Mouse (Mus musculus) urinary bladder, adult 18-20 months (tissue): ENCODE results near the gene 1110051M20Rik.
"Not testable (repeated sequence)": the region's sequence is repeated elsewhere in the genome, so short reads cannot be mapped to it uniquely, and the experiment has no call there.

Experiments
- DNase-seq, 2 experiments: peaks; one replicate each; pipeline ENCODE4 v3.0.0; 2022; ENCODE audit warnings: low spot score in 2 of 2, mixed read lengths in 2 of 2

1110051M20Rik gene

GRCm38 (mm10) chr2:91444286-91444892 is at the start of gene 1110051M20Rik:
Gene 1110051M20Rik, minus strand, starts transcription at chr2:91444704.
- DNase-seq: peak; percentile 70 to 74

GRCm38 (mm10) chr2:91493981-91494380 is 49.5 kb upstream of the 1110051M20Rik start:
- no peak for DNase-seq

- DNase-seq: no peak
These were observed 47.6 kb upstream of the 1110051M20Rik start for GRCm38 (mm10) chr2:91492071-91492635.

GRCm38 (mm10) chr2:91487295-91487694 is 42.8 kb upstream of the 1110051M20Rik start:
- DNase-seq: not testable (repeated sequence)

- no peak for DNase-seq
These were observed 40.8 kb upstream of the 1110051M20Rik start for GRCm38 (mm10) chr2:91485256-91485655.

- no peak for DNase-seq
These were observed 40.2 kb upstream of the 1110051M20Rik start for GRCm38 (mm10) chr2:91484698-91485097.

GRCm38 (mm10) chr2:91480805-91481514 is 36.5 kb upstream of the 1110051M20Rik start:
- DNase-seq: no peak

GRCm38 (mm10) chr2:91480399-91480801 is 35.9 kb upstream of the 1110051M20Rik start:
- no peak for DNase-seq

GRCm38 (mm10) chr2:91476841-91477240 is 32.3 kb upstream of the 1110051M20Rik start:
- DNase-seq: no peak

GRCm38 (mm10) chr2:91476251-91476661 is 31.8 kb upstream of the 1110051M20Rik start:
- no peak for DNase-seq

- no peak for DNase-seq
These were observed 31.3 kb upstream of the 1110051M20Rik start for GRCm38 (mm10) chr2:91475791-91476190.

- peak; percentile 42 to 67 for DNase-seq
These were observed 29.9 kb upstream of the 1110051M20Rik start for GRCm38 (mm10) chr2:91474358-91474757.

- no peak for DNase-seq
These were observed 25.6 kb upstream of the 1110051M20Rik start for GRCm38 (mm10) chr2:91470055-91470647.

- no peak for DNase-seq
These were observed 23.1 kb upstream of the 1110051M20Rik start for GRCm38 (mm10) chr2:91467613-91468012.

GRCm38 (mm10) chr2:91465934-91466333 is 21.4 kb upstream of the 1110051M20Rik start:
- no peak for DNase-seq

GRCm38 (mm10) chr2:91462681-91463080 is 18.2 kb upstream of the 1110051M20Rik start:
- no peak for DNase-seq

- DNase-seq: no peak
These were observed 17.7 kb upstream of the 1110051M20Rik start for GRCm38 (mm10) chr2:91462196-91462595.

GRCm38 (mm10) chr2:91461341-91461740 is 16.8 kb upstream of the 1110051M20Rik start:
- DNase-seq: no peak

GRCm38 (mm10) chr2:91460771-91461170 is 16.3 kb upstream of the 1110051M20Rik start:
- DNase-seq: no peak

- DNase-seq: no peak
These were observed 15.6 kb upstream of the 1110051M20Rik start for GRCm38 (mm10) chr2:91460076-91460475.

GRCm38 (mm10) chr2:91458673-91459391 is 14.3 kb upstream of the 1110051M20Rik start:
- peak in 1 of 2 experiments; percentile 47 for DNase-seq

- peak in 1 of 2 experiments; percentile 52 for DNase-seq
These were observed 13.8 kb upstream of the 1110051M20Rik start for GRCm38 (mm10) chr2:91458252-91458672.
